Mouse (Mus musculus): ENCODE measurements around the gene Ttc22. TPM values are rescaled to one million over a fixed set of nuclear protein-coding genes. Genes with fewer than 3 reads are reported as not detected.

The Ttc22 gene
- polyA plus RNA-seq, 1 experiment, result not detected

GRCm38 (mm10) chr4:106665673-106666072 is 43.4 kb downstream of the Ttc22 start:
- H3K4me3 ChIP-seq (ENCODE audit: insufficient read depth, poor library complexity, severe bottlenecking), result no peak overlapping the region
- TF ChIP-seq CTCF (IDR thresholded peaks at IDR 0.05; ENCODE audit: control insufficient read depth, insufficient read depth, insufficient read length) (no peak), CEBPB (IDR thresholded peaks at IDR 0.05; ENCODE audit: low read depth) (no peak), MYOG (IDR thresholded peaks at IDR 0.05; ENCODE audit: control insufficient read depth, extremely low read depth, insufficient read length) (no peak), MAX (IDR thresholded peaks at IDR 0.05) (no peak), FOSL1 (IDR thresholded peaks at IDR 0.05; ENCODE audit: insufficient read depth, low read length, poor library complexity, severe bottlenecking) (no peak), USF1 (IDR thresholded peaks at IDR 0.05; ENCODE audit: low read depth) (no peak), MYOD1 (IDR thresholded peaks at IDR 0.05; ENCODE audit: control insufficient read depth, insufficient read length, low read depth) (no peak)
- H3K79me3 ChIP-seq (ENCODE audit: low read depth), result no peaks in the 10 kb centered on the region
- H3K79me2 ChIP-seq (ENCODE audit: control insufficient read depth, insufficient read depth), result no peaks in the 10 kb centered on the region
- no peaks in the 10 kb centered on the region for H3K27me3 ChIP-seq (ENCODE audit: control insufficient read depth, insufficient read depth, insufficient read length)
- no peak overlapping the region for H3ac ChIP-seq (ENCODE audit: control insufficient read depth, insufficient read length, low read depth)
- peaks cover 82% of the 10 kb centered on the region for H3K36me3 ChIP-seq (ENCODE audit: control insufficient read depth, insufficient read depth)

DNA sequence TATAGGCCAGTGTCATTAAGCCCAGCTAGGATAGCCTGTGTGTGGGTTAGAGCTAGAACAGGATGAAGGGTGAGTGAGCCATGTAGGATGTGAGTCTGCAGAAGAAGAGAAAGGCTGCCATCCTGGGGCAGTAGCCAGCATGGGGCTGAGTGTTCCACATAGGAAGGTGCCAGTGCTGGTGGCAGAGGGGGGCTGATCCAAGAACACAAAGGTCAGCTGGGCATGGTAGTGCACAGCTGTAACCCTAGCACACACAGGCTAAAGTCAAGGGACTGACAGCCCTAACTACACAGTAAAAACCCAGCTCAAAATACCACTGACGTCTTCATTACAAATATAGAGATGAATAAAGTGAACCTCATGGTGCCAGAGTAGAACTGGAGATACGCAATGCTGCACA is 44.3 kb downstream of the Ttc22 start:
- TF ChIP-seq FOSL1 (IDR thresholded peaks at IDR 0.05; ENCODE audit: insufficient read depth, low read length, poor library complexity, severe bottlenecking), result no peak
- no peak for TF ChIP-seq CTCF (IDR thresholded peaks at IDR 0.05; ENCODE audit: control insufficient read depth, insufficient read depth, insufficient read length)
- no peak for TF ChIP-seq CEBPB (IDR thresholded peaks at IDR 0.05; ENCODE audit: low read depth)
- TF ChIP-seq MYOG (IDR thresholded peaks at IDR 0.05; ENCODE audit: control insufficient read depth, extremely low read depth, insufficient read length), result no peak
- TF ChIP-seq MAX (IDR thresholded peaks at IDR 0.05), result no peak
- TF ChIP-seq USF1 (IDR thresholded peaks at IDR 0.05; ENCODE audit: low read depth), result no peak
- no peak for TF ChIP-seq MYOD1 (IDR thresholded peaks at IDR 0.05; ENCODE audit: control insufficient read depth, insufficient read length, low read depth)
- H3K36me3 ChIP-seq (ENCODE audit: control insufficient read depth, insufficient read depth), result peaks cover 83% of the 10 kb centered on the region
- no peaks in the 10 kb centered on the region for H3K27me3 ChIP-seq (ENCODE audit: control insufficient read depth, insufficient read depth, insufficient read length)
- no peak overlapping the region for H3ac ChIP-seq (ENCODE audit: control insufficient read depth, insufficient read length, low read depth)
- no peaks in the 10 kb centered on the region for H3K79me3 ChIP-seq (ENCODE audit: low read depth)
- no peaks in the 10 kb centered on the region for H3K79me2 ChIP-seq (ENCODE audit: control insufficient read depth, insufficient read depth)
- no peak overlapping the region for H3K4me3 ChIP-seq (ENCODE audit: insufficient read depth, poor library complexity, severe bottlenecking)

- TF ChIP-seq CTCF (IDR thresholded peaks at IDR 0.05; ENCODE audit: control insufficient read depth, insufficient read depth, insufficient read length), result no peak
- no peak for TF ChIP-seq CEBPB (IDR thresholded peaks at IDR 0.05; ENCODE audit: low read depth)
- TF ChIP-seq MAX (IDR thresholded peaks at IDR 0.05), result no peak
- TF ChIP-seq MYOD1 (IDR thresholded peaks at IDR 0.05; ENCODE audit: control insufficient read depth, insufficient read length, low read depth), result no peak
- no peak for TF ChIP-seq MYOG (IDR thresholded peaks at IDR 0.05; ENCODE audit: control insufficient read depth, extremely low read depth, insufficient read length)
- no peak for TF ChIP-seq FOSL1 (IDR thresholded peaks at IDR 0.05; ENCODE audit: insufficient read depth, low read length, poor library complexity, severe bottlenecking)
- TF ChIP-seq USF1 (IDR thresholded peaks at IDR 0.05; ENCODE audit: low read depth), result no peak
- peaks cover 39% of the 10 kb centered on the region for H3K36me3 ChIP-seq (ENCODE audit: control insufficient read depth, insufficient read depth)
- H3ac ChIP-seq (ENCODE audit: control insufficient read depth, insufficient read length, low read depth), result no peak overlapping the region
- no peaks in the 10 kb centered on the region for H3K27me3 ChIP-seq (ENCODE audit: control insufficient read depth, insufficient read depth, insufficient read length)
- peaks cover 10% of the 10 kb centered on the region for H3K79me2 ChIP-seq (ENCODE audit: control insufficient read depth, insufficient read depth)
- peaks cover 6% of the 10 kb centered on the region for H3K79me3 ChIP-seq (ENCODE audit: low read depth)
- H3K4me3 ChIP-seq (ENCODE audit: insufficient read depth, poor library complexity, severe bottlenecking), result no peak overlapping the region
These were observed 54.5 kb downstream of the Ttc22 start for GRCm38 (mm10) chr4:106676749-106677148.

DNA sequence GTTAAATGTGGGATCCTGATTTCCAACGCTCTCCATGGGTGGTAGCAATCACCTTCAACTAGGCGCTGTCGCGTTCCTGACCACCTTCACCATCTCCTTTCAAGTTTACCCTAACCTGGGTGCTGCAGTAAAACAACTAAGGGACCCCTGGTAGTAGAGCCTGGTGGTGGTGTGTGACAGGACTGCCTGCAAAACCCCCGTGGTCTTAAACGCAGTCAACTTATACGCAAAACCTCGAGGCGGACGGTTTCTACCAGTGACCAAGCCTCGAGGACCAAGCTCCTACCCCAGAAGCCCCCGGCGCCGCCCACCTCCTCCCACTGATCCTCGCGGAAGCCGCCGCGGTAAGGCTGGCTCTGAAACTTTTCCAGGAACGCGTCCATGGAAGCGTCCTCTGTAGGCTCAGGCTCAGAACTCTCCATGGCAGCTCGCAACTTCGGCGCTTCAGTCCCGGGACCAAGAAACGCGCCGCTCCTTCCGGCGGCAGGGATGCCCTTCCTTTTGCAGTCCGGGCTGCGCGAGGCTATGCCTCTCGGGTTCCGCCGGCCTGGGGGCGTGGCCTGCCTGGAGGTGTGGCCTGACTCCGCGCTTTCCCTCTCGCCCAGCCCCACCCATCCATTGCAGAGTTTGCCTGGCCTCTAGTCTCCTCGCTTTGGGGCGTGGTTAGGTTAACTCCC is 56.3 kb downstream of the Ttc22 start, which contains the start of gene Ttc4:
TSS of gene Ttc4 (minus strand) at position 503 of the 677 bp plus-strand sequence.
- H3K79me3 ChIP-seq (ENCODE audit: low read depth), result peaks cover 6% of the 10 kb centered on the region
- H3K79me2 ChIP-seq (ENCODE audit: control insufficient read depth, insufficient read depth), result peaks cover 10% of the 10 kb centered on the region
- H3K4me3 ChIP-seq (ENCODE audit: insufficient read depth, poor library complexity, severe bottlenecking), result peak within 1 kb of the TSS; percentile 91
- peaks cover 28% of the 10 kb centered on the region for H3K36me3 ChIP-seq (ENCODE audit: control insufficient read depth, insufficient read depth)
- H3K27me3 ChIP-seq (ENCODE audit: control insufficient read depth, insufficient read depth, insufficient read length), result peaks cover 16% of the 10 kb centered on the region
- no peak for TF ChIP-seq MYOD1 (IDR thresholded peaks at IDR 0.05; ENCODE audit: control insufficient read depth, insufficient read length, low read depth)
- H3ac ChIP-seq (ENCODE audit: control insufficient read depth, insufficient read length, low read depth), result peak within 1 kb of the TSS; percentile 87

- Histone ChIP-seq H3K36me3 (ENCODE audit: control insufficient read depth, insufficient read depth) (peaks cover 23% of the 10 kb centered on the region), H3K27me3 (ENCODE audit: control insufficient read depth, insufficient read depth, insufficient read length) (peaks cover 22% of the 10 kb centered on the region), H3K79me3 (ENCODE audit: low read depth) (peaks cover 6% of the 10 kb centered on the region), H3K4me3 (ENCODE audit: insufficient read depth, poor library complexity, severe bottlenecking) (no peak overlapping the region), H3ac (ENCODE audit: control insufficient read depth, insufficient read length, low read depth) (no peak overlapping the region), H3K79me2 (ENCODE audit: control insufficient read depth, insufficient read depth) (peaks cover 10% of the 10 kb centered on the region)
- TF ChIP-seq FOSL1 (IDR thresholded peaks at IDR 0.05; ENCODE audit: insufficient read depth, low read length, poor library complexity, severe bottlenecking), result no peak
These were observed 56.9 kb downstream of the Ttc22 start for GRCm38 (mm10) chr4:106679152-106679551.

GRCm38 (mm10) chr4:106680955-106681354 is 58.7 kb downstream of the Ttc22 start:
- Histone ChIP-seq H3ac (ENCODE audit: control insufficient read depth, insufficient read length, low read depth) (no peak overlapping the region), H3K79me3 (ENCODE audit: low read depth) (peaks cover 6% of the 10 kb centered on the region), H3K36me3 (ENCODE audit: control insufficient read depth, insufficient read depth) (peaks cover 9% of the 10 kb centered on the region), H3K4me3 (ENCODE audit: insufficient read depth, poor library complexity, severe bottlenecking) (no peak overlapping the region), H3K79me2 (ENCODE audit: control insufficient read depth, insufficient read depth) (peaks cover 10% of the 10 kb centered on the region), H3K27me3 (ENCODE audit: control insufficient read depth, insufficient read depth, insufficient read length) (peaks cover 30% of the 10 kb centered on the region)
- no peak for TF ChIP-seq FOSL1 (IDR thresholded peaks at IDR 0.05; ENCODE audit: insufficient read depth, low read length, poor library complexity, severe bottlenecking)
- no peak for TF ChIP-seq MYOD1 (IDR thresholded peaks at IDR 0.05; ENCODE audit: control insufficient read depth, insufficient read length, low read depth)
- TF ChIP-seq USF1 (IDR thresholded peaks at IDR 0.05; ENCODE audit: low read depth), result no peak
- no peak for TF ChIP-seq CTCF (IDR thresholded peaks at IDR 0.05; ENCODE audit: control insufficient read depth, insufficient read depth, insufficient read length)
- no peak for TF ChIP-seq MAX (IDR thresholded peaks at IDR 0.05)
- no peak for TF ChIP-seq MYOG (IDR thresholded peaks at IDR 0.05; ENCODE audit: control insufficient read depth, extremely low read depth, insufficient read length)
- TF ChIP-seq CEBPB (IDR thresholded peaks at IDR 0.05; ENCODE audit: low read depth), result no peak

All from C2C12 (cell line).